Mouse (Mus musculus) myocyte (in vitro differentiated cells): Measurements from ENCODE around the gene Spaca3. TPM values are rescaled to one million over a fixed set of nuclear protein-coding genes. Genes with fewer than 3 reads are reported as not detected.

Experiments
- H3K27me3 ChIP-seq: one replicate; pipeline ENCODE4 v1.6.1; 2011; ENCODE audit not compliant: control insufficient read depth, insufficient read depth, insufficient read length
- H3K36me3 ChIP-seq: one replicate; pipeline ENCODE4 v1.6.1; 2011; ENCODE audit not compliant: control insufficient read depth, insufficient read depth
- H3K4me2 ChIP-seq: one replicate; pipeline ENCODE4 v1.6.1; 2011; ENCODE audit warnings: low read depth, control low read depth
- H3K4me3 ChIP-seq: one replicate; pipeline ENCODE4 v1.5.1; 2011; ENCODE audit warnings: mild to moderate bottlenecking, control low read depth, moderate library complexity
- H3K79me2 ChIP-seq: one replicate; pipeline ENCODE4 v1.6.1; 2011; ENCODE audit not compliant: control insufficient read depth, insufficient read depth
- H3ac ChIP-seq: one replicate; pipeline ENCODE4 v1.6.1; 2011; ENCODE audit not compliant: control insufficient read depth, insufficient read length
- CEBPB ChIP-seq: IDR thresholded peaks from 2 replicates; pipeline ENCODE4 v1.6.1; 2011; ENCODE audit warnings: mild to moderate bottlenecking, moderate library complexity; ENCODE audit not compliant: poor library complexity, insufficient read depth, severe bottlenecking
- E2F4 ChIP-seq: IDR thresholded peaks from one replicate; pipeline ENCODE4 v1.6.1; 2011; ENCODE audit warnings: mild to moderate bottlenecking, control low read depth, moderate library complexity; ENCODE audit not compliant: insufficient read depth
- MAX ChIP-seq: IDR thresholded peaks from one replicate; pipeline ENCODE4 v1.6.1; 2011; ENCODE audit warnings: low read depth, mild to moderate bottlenecking, control low read depth
- MYOD1 ChIP-seq, 3 experiments: IDR thresholded peaks; one replicate each; pipeline ENCODE4 v1.6.1; 2011; ENCODE audit warnings: control low read depth in 2 of 3, low read depth in 2 of 3, mild to moderate bottlenecking in 2 of 3, moderate library complexity in 1 of 3; ENCODE audit not compliant: insufficient read length in 2 of 3, control insufficient read depth in 1 of 3
- MYOG ChIP-seq, 3 experiments: IDR thresholded peaks; one replicate each; pipeline ENCODE4 v1.6.1; 2011; ENCODE audit warnings: control low read depth in 2 of 3, low read depth in 2 of 3, mild to moderate bottlenecking in 2 of 3; ENCODE audit not compliant: insufficient read length in 2 of 3, control insufficient read depth in 1 of 3, insufficient read depth in 1 of 3
- POLR2A ChIP-seq: IDR thresholded peaks from one replicate; pipeline ENCODE4 v1.6.1; 2011; ENCODE audit warnings: low read depth, mild to moderate bottlenecking, control low read depth, moderate library complexity; ENCODE audit not compliant: insufficient read length
- POLR2AphosphoS2 ChIP-seq: IDR thresholded peaks from one replicate; pipeline ENCODE4 v1.6.1; 2011; ENCODE audit warnings: low read depth, control low read depth; ENCODE audit not compliant: insufficient read length
- REST ChIP-seq: IDR thresholded peaks from one replicate; pipeline ENCODE4 v1.6.1; 2011; ENCODE audit warnings: mild to moderate bottlenecking, control low read depth, moderate library complexity; ENCODE audit not compliant: insufficient read depth, insufficient read length
- SRF ChIP-seq: IDR thresholded peaks from one replicate; pipeline ENCODE4 v1.6.1; 2011; ENCODE audit warnings: low read depth; ENCODE audit not compliant: control insufficient read depth, insufficient read length
- TCF12 ChIP-seq: IDR thresholded peaks from one replicate; pipeline ENCODE4 v1.6.1; 2011; ENCODE audit warnings: mild to moderate bottlenecking, control low read depth; ENCODE audit not compliant: poor library complexity, insufficient read depth, severe bottlenecking
- TCF3 ChIP-seq: IDR thresholded peaks from one replicate; pipeline ENCODE4 v1.6.1; 2011; ENCODE audit warnings: low read depth, control low read depth; ENCODE audit not compliant: insufficient read length
- USF1 ChIP-seq: IDR thresholded peaks from one replicate; pipeline ENCODE4 v1.6.1; 2011; ENCODE audit warnings: low read depth, mild to moderate bottlenecking, control low read depth, moderate library complexity
- polyA plus RNA-seq: library from polyadenylated mRNA; unstranded; fragments of >200 nt; fragmentation: generic; extraction: Trizol; gene quantifications from one replicate; pipeline ENCODE4 v1.2.1, GENCODE M21; 2012; ENCODE audit warnings: missing spikeins

Gene Spaca3
- polyA plus RNA-seq, 1 experiment = not detected

DNA sequence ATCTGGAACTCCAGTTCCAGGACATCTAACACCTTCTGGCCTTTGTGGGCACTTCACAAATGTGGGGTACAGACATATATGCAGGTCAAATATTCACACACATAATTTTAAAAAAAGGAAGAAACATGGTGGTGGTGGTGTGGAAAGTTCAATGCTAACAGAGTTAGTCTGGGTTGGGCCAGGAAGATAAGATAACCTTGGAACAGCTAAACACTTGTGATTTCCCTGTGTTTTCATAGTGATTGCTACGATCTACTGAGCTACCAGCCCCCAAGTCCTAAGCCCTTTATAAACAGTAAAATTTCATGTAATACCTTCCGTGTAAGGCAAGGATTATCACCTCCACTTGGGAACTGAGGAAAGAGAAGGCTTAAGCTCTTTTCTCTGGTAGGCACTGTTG, 1.3 kb upstream of the Spaca3 start:
- Histone ChIP-seq H3K27me3 (peaks cover 10% of the 10 kb centered on the region), H3K79me2 (no peaks in the 10 kb centered on the region), H3K4me3 (no peak overlapping the region), H3K4me2 (no peak overlapping the region), H3K36me3 (no peaks in the 10 kb centered on the region), H3ac (no peak overlapping the region)
- TF ChIP-seq TCF12 = no peak
- TF ChIP-seq REST = no peak
- no peak for TF ChIP-seq POLR2AphosphoS2
- no peak for TF ChIP-seq POLR2A
- no peak for TF ChIP-seq MYOD1 (IDR thresholded peaks at IDR 0.05; ENCODE audit: control insufficient read depth in 1 of 3, insufficient read length in 2 of 3, low read depth in 2 of 3)
- no peak for TF ChIP-seq MYOG (IDR thresholded peaks at IDR 0.05; ENCODE audit: control insufficient read depth in 1 of 3, insufficient read depth in 1 of 3, insufficient read length in 2 of 3, low read depth in 2 of 3)
- TF ChIP-seq SRF = no peak
- no peak for TF ChIP-seq CEBPB
- no peak for TF ChIP-seq E2F4
- no peak for TF ChIP-seq TCF3
- TF ChIP-seq USF1 = no peak
- no peak for TF ChIP-seq MAX

- peaks cover 28% of the 10 kb centered on the region for H3K27me3 ChIP-seq
- no peaks in the 10 kb centered on the region for H3K36me3 ChIP-seq
- no peak for TF ChIP-seq E2F4
- TF ChIP-seq POLR2AphosphoS2 = no peak
- no peak for TF ChIP-seq MAX
- TF ChIP-seq TCF12 = no peak
- TF ChIP-seq MYOG (IDR thresholded peaks at IDR 0.05; ENCODE audit: control insufficient read depth in 1 of 3, insufficient read depth in 1 of 3, insufficient read length in 2 of 3, low read depth in 2 of 3) = no peak
- H3ac ChIP-seq = no peak overlapping the region
- H3K79me2 ChIP-seq = no peaks in the 10 kb centered on the region
- no peak overlapping the region for H3K4me2 ChIP-seq
- no peak overlapping the region for H3K4me3 ChIP-seq
Measured at GRCm38 (mm10) chr11:80862941-80863340, 4.8 kb downstream of the Spaca3 start.

DNA sequence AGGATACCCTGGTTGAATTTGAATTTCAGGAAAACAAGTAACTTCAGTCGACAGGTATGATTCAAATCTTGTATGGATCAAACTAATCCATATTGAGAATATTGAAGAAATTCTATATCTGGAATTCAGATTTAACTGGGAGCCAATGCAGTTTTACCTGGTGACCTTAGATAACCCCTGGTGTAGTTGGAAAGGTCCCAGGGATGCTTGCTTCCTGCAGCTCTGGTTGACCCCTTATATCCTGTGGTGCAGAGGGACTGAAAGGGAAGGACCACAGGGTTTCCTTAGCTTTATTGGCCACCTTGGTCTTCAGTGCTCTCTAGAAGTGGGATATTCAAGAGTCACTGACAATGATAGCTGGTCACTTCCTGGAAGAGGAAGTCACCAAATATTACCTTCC, 9.9 kb downstream of the Spaca3 start:
- Histone ChIP-seq H3K27me3 (peaks cover 19% of the 10 kb centered on the region), H3K36me3 (no peaks in the 10 kb centered on the region), H3K79me2 (no peaks in the 10 kb centered on the region), H3K4me3 (no peak overlapping the region), H3ac (no peak overlapping the region), H3K4me2 (no peak overlapping the region)
- TF ChIP-seq POLR2A (no peak), REST (no peak), MYOG (IDR thresholded peaks at IDR 0.05; ENCODE audit: control insufficient read depth in 1 of 3, insufficient read depth in 1 of 3, insufficient read length in 2 of 3, low read depth in 2 of 3) (no peak), SRF (no peak), MAX (no peak), MYOD1 (IDR thresholded peaks at IDR 0.05; ENCODE audit: control insufficient read depth in 1 of 3, insufficient read length in 2 of 3, low read depth in 2 of 3) (no peak), POLR2AphosphoS2 (no peak), USF1 (no peak), TCF3 (no peak), TCF12 (no peak)

- peaks cover 11% of the 10 kb centered on the region for H3K27me3 ChIP-seq
- H3K79me2 ChIP-seq = no peaks in the 10 kb centered on the region
- no peak overlapping the region for H3K4me2 ChIP-seq
- no peak for TF ChIP-seq REST
- no peak for TF ChIP-seq MAX
- no peak overlapping the region for H3K4me3 ChIP-seq
- H3ac ChIP-seq = no peak overlapping the region
- no peaks in the 10 kb centered on the region for H3K36me3 ChIP-seq
Measured at GRCm38 (mm10) chr11:80872509-80873474, 14.6 kb downstream of the Spaca3 start.

DNA sequence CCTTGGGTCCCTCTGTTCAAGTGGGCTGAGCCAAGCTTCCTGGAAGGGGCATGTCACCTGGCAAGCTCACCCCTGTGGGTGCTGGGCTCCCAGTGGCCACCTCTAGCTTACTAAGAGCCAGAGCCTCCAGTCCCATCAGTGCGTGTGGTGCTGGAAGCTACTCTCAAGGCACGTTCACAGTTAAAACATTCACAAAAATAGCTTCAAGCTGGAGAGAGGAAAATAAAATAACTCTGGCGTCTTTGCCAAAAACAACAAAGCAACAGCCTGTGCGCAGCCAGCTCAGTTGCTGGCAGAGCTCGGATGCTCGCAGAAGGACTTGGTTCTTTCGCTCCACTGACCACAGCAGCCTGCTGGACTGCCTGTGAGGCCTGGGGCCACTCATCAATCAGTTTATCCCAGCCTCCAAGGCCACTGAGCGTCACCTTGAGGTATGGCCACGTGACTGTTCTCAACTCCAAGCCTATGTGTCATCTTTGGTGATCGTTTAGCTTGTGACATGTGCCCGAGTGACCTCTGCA, 19.0 kb downstream of the Spaca3 start:
- Histone ChIP-seq H3ac (no peak overlapping the region), H3K4me3 (no peak overlapping the region), H3K4me2 (no peak overlapping the region), H3K27me3 (no peaks in the 10 kb centered on the region), H3K79me2 (no peaks in the 10 kb centered on the region), H3K36me3 (no peaks in the 10 kb centered on the region)
- TF ChIP-seq POLR2AphosphoS2 (no peak), USF1 (peak; percentile 23)
